Mouse (Mus musculus): ENCODE data around the gene Pde8b. TPM values are rescaled to one million over a fixed set of nuclear protein-coding genes. Genes with fewer than 3 reads are reported as not detected.
A peak's percentile ranks its signal among the peaks of the same experiment; 100 is the strongest.

Gene Pde8b
- 1 to 10 TPM; 4.0 to 4.4 TPM for total RNA-seq (2021)
- long read RNA-seq, experiment 1, partial matches to known transcripts: 2 of 7 reads
- long read RNA-seq, experiment 1, other reads (novel, unspliced or antisense): 5 of 7 reads
- long read RNA-seq, experiment 2, partial matches to known transcripts: 3 of 6 reads
- long read RNA-seq, experiment 2, other reads (novel, unspliced or antisense): 2 of 6 reads

DNA sequence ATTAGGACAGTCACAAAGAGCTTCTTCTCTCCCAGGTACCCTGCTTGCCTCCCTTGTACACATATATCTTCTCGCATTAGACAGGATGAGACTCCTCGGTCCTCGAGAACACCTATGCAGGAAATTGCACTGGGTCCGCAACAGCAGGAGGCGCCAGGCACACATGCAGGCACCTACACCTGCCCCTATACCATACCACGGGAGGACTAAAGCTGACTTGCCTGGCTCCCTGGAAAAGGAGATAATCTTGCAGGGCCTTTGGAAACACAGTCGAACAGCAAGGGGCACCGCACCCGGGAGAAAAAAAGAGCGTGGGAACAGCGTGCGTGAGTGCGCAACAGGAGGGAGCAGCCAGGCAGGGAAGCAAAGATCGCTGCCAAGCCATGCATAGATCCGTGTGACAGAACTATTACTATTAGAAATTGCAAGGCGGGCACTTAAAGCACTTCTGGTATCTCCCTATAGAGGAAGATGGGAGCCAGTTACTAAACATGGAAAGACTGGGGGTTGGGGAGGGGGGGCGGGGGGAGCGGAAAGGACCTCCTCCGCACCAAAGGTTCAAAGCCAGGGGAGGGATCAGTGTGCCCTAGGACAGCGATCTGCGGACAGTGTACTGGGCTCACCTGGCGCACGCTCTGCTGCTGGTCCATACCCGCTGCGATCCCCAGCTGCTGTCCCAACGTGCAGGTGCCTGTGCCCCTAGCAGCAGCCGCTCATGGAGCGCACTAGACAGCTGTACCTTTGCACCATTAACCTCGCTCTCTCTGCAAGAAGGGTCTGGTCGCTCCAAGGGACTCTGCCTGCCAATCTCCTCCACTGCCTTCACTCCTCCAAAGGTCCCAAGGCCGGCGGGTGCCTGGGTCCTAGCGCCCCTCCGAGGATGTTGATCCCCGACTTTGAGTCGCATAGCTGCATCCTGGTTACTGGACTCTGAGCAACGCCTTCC, at the start of gene Pde8b:
Pde8b (minus strand) TSS at position 826 of the 946 bp plus-strand sequence.
- DNase-seq (ENCODE audit: low spot score in 2 of 2): no peak

DNA sequence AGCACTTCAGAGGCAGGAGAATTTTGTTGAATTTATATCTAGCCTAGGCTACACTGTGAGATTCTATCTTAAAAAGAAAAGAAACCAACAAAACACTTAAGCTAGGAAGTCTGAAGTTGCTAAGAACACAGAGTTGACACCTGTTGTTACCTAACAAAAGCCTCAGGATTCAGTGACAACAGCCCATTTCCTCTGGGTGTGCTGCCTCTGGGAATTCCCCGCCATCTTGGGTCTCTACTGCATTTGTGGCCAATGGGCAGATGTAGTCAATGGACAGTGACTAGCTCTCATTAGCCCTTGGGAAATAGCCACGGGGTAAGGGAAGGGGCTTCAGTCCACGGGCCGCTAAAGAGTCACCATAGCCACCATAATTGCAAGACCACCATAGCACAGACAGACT, 41.8 kb upstream of the Pde8b start:
- no peak for DNase-seq (ENCODE audit: low spot score in 2 of 2)

DNA sequence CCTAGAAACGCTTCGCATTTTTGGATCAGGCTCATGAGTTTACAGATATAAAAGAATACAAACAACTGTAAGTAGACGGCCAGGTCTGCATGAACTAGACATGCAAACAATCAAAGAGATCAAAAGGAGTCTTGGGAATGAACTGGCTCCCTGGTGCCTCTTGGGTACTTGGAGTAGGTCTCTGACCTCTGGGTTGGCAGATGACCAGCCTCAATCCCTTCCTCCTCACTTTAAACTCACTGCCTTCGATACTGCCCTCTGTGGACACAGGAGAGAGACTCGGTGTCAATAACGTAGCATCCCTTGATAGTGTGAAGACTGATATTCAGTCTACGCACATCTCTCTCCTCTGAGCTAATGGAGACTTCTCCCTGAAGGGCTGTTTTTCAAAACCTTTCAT, 37.9 kb upstream of the Pde8b start:
- no peak for DNase-seq (ENCODE audit: low spot score in 2 of 2)

DNA sequence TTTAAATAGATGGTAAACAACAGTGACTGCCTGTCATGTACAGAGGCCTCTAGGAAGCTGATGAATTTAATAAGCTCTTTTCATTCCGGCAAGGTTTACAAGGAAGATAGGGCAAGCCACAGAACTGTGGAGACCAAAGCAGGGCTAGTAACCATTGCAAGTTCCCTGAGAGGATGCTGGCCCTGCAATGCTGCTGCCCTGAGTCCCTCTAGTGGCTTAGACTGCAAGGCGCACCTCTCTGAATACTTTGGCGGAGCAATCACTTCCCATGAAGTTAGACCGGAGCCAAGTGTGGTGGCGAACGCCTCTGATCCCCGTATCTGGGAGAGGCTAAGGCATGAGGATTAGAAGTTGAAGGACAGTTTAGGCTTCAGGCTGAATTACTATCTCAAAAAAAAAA, 36.9 kb upstream of the Pde8b start:
- DNase-seq (ENCODE audit: low spot score in 2 of 2): peak; percentile 29 to 66

- peak; percentile 0 to 22 for DNase-seq (ENCODE audit: low spot score in 2 of 2)
Observed at GRCm38 (mm10) chr13:95281740-95282673, 31.9 kb upstream of the Pde8b start.

DNA sequence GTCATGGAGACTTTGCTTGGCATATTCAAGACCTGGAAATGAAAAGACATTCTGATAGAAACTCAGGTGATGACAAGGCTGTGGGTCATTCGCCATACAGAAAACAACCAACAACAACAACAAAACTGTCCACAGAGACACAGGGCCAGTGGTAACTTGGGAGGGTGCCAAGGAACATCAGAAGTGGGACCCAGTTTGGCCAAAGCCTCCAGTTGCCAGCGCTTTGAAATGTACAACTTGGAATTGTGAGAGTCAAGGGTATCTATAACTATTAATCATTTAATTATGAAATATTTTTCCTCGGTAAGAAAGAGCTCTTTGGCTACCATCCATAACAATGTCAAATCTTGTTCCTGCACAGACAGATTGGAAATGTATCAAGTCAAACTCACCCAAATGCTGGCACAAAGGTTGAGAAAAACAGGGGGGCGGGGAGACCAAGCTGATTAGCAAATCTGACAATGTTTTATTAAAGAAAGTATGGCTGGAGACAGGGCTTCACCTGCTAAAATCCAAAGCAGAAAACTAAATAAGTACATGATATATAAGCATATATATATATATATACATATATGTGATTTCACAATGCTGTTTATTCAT, 28.4 kb upstream of the Pde8b start:
- no peak for DNase-seq (ENCODE audit: low spot score in 2 of 2)

DNA sequence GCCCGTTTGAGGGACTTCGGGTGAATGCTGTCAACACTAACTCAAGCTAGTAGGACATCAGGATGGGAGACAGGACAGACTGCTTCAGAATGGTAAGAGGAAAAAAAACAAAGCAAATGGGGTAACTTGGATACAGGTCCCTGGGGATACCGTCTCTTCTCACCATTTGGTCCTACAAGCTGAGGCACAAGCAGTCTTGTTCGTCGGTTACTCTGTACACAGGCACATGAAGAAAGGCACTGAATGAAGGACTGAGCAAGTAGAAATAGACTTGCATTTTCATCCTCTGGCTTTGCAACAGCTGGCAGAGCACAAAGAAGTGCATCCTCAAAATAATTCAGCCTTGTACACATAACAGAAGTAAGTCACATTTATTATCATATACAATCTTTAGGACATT, 14.6 kb upstream of the Pde8b start:
- no peak for DNase-seq (ENCODE audit: low spot score in 2 of 2)

- no peak for DNase-seq (ENCODE audit: low spot score in 2 of 2)
Observed at GRCm38 (mm10) chr13:95260886-95261789, 11.0 kb upstream of the Pde8b start.

DNA sequence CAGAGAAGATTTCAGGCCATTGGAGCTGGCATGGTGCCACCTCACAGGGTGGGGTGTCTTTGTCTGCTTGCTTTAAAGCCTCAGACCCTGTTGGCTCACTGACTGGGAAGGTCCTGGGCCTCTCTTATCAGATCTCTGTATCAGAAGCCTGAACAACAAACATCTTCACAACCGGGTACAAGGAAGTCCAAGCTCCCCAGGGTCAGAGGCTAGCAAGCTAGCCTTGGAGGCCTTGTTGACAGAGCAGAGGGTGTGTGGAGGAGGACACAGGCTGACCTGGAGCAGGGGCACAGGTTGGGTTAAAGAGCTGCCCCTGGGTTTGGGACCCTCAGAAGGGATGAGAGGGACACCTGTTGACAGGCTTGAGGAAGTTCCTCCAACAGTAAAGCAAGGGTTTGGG, 10.3 kb upstream of the Pde8b start:
- no peak for DNase-seq (ENCODE audit: low spot score in 2 of 2)

GRCm38 (mm10) chr13:95257083-95257482, 6.9 kb upstream of the Pde8b start:
- no peak for DNase-seq (ENCODE audit: low spot score in 2 of 2)

DNA sequence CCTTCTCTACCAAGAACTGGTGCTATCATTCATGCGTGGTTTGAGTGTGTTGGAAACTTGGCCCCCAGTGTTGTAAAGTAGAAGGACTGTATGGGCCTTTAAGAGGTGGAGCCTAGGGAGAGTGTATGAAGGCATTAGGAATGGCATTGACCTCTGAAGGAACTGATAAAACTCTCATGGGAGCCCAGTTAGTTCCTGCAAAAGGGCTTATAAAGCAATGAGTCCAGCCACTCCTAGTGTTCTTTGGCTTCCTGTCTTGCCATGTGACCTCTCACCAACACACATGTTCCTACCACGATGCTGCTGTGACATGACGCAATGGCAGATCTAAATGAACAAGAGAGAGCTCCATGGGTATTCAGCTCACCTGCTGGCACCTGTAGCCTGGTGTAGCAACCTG, 4.9 kb upstream of the Pde8b start:
- DNase-seq (ENCODE audit: low spot score in 2 of 2): no peak

DNA sequence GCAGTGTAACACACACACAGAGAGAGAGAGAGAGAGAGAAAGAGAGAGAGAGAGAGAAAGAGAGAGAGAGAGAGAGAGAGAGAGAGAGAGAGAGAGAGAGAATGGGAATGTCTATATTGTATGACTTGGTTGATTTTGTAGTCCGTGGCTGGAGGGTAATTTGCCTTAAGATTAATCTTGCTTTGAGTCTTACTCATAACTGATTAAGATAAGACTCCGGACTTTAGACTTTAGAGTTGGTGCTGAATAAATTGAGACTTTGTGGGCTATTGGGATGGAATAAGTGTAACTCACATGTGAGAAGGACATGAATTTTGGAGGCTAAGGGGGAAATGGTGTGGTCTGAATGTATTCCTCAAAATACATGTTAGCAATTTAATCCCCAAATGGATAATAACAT, 7.1 kb downstream of the Pde8b start:
- no peak for DNase-seq (ENCODE audit: low spot score in 2 of 2)

DNA sequence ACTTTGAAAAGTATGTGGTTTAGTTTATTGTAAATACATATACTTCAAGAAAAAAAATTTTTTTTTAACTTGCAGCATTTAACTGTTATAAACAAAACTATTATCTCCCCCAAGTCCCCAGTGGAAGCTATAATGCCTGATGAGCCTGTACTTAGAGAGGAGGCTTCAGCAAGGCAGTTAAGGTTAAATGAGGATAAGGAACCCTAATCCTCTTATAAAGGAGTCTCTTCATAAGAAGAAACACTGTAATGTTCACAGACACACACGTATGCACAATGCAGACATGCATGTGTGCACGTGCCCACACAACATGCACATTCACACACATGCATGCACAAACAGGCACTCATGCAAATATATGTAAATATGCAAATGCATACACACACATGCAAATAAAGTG, 12.6 kb downstream of the Pde8b start:
- DNase-seq (ENCODE audit: low spot score in 2 of 2): no peak

- no peak for DNase-seq (ENCODE audit: low spot score in 2 of 2)
Observed at GRCm38 (mm10) chr13:95235261-95235660, 14.9 kb downstream of the Pde8b start.

GRCm38 (mm10) chr13:95231366-95232138, 18.6 kb downstream of the Pde8b start:
- DNase-seq (ENCODE audit: low spot score in 2 of 2): no peak

GRCm38 (mm10) chr13:95230326-95230725, 19.8 kb downstream of the Pde8b start:
- DNase-seq (ENCODE audit: low spot score in 2 of 2): no peak

DNA sequence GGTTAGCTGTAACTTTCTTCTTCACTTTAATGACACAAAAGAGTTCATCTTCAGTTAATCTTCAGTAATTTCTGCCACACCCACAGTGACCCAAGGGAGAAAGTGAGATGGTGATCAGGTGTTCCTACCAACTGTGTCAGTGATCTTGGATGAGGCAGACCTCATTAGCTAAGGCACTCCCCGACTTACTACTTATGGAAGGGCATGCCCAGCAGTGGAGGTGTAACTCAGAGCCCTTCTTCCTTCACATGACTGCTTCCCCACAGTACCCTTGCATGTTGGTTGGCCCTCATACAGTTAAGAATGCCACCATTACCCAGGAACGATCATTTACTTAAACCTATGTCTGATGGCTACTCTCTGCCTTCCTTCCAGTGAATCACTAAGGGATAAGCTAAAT, 25.6 kb downstream of the Pde8b start:
- no peak for DNase-seq (ENCODE audit: low spot score in 2 of 2)

DNA sequence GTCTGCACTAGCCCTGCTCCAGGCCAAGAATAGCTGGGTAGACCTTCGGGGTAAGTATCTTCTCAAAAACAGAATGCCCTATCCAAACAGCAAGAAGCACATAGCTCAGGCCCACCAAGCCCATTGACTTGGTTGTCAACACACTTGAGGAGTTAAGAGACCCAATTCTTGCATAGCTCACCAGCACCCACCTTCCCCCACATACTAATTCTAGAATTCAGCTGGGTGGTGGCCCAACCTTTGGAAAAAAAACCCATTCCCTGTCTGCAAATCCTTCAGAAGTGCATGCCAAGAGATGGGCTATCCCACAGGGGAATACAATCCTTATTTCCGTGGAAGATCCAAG, 26.7 kb downstream of the Pde8b start:
- DNase-seq (ENCODE audit: low spot score in 2 of 2): no peak

Data from gastrocnemius, postnatal 4 days (tissue).